Mouse (Mus musculus) liver, postnatal 0 days (tissue): Measurements from ENCODE around the gene Nop2.

Source experiments
- CTCF ChIP-seq: sonication (generic); IDR thresholded peaks from 2 replicates; pipeline ENCODE4 v1.5.1; 2016; ENCODE audit warnings: antibody characterized with exemption, low read depth
- EP300 ChIP-seq: IDR thresholded peaks from 2 replicates; pipeline ENCODE4 v1.6.1; 2016; ENCODE audit warnings: antibody characterized with exemption, low read depth, mild to moderate bottlenecking

DNA sequence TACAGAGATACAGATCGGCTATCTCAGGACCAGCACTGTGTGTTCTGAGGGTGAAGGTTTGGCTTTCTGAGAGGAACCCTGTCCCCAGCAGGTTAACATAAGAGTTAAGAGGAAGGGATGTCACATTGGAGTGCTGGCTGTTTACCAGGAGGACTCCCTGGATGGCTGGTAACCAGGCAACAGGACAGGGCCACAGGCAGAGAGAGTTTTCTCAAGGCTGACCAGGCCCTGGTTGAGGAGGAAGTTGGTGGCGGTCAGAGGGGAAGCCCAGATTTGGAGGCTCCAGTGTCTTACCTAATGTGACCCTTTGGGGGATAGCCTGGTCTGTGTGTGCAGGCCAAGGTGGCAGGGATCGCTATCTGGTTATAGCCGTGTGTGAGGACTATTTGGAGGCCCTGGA, 15.1 kb downstream of the Nop2 start:
- TF ChIP-seq CTCF (no peak), EP300 (no peak)
